Mouse (Mus musculus) liver, embryonic 14.5 days (tissue): ENCODE measurements around the gene Mpc1. TPM values are rescaled to one million over a fixed set of nuclear protein-coding genes. Genes with fewer than 3 reads are reported as not detected.
A peak's percentile ranks its signal among the peaks of the same experiment; 100 is the strongest.

Experiments
- ATAC-seq: fragments of 200-750 bp; cut with Nextera tagmentation; 2 replicates; pipeline ENCODE4 v1.8.0; 2017; ENCODE audit warnings: moderate number of reproducible peaks, mild to moderate bottlenecking, moderate library complexity; ENCODE audit not compliant: insufficient read depth
- DNase-seq, 3 experiments: peaks; one replicate each; pipeline ENCODE4 v3.0.0-alpha.2; 2012 to 2013; ENCODE audit warnings: low read depth in 3 of 3, low spot score in 3 of 3
- H3K27ac ChIP-seq: fragments of 300-500 bp; sonication (generic); 2 replicates; pipeline ENCODE4 v1.5.1; 2014; ENCODE audit warnings: moderate library complexity, mild to moderate bottlenecking, control low read depth, inconsistent platforms
- H3K27me3 ChIP-seq: fragments of 300-500 bp; sonication (generic); 2 replicates; pipeline ENCODE4 v1.6.1; 2014; ENCODE audit warnings: mild to moderate bottlenecking, low read length, moderate library complexity; ENCODE audit not compliant: control insufficient read depth, insufficient read depth
- H3K36me3 ChIP-seq: fragments of 300-500 bp; sonication (generic); replicated peaks from 2 replicates; pipeline ENCODE4 v1.6.1; 2014; ENCODE audit warnings: low read depth; ENCODE audit not compliant: control insufficient read depth, insufficient read depth
- H3K4me1 ChIP-seq, 2 experiments: fragments of 200-500 bp in 1 of 2; fragments of 300-500 bp in 1 of 2; sonication (generic) in 1 of 2; replicated peaks; 2 replicates each; pipeline ENCODE4 v1.6.1; 2012 to 2014; ENCODE audit warnings: antibody characterized with exemption in 1 of 2, inconsistent platforms in 1 of 2, low read length in 1 of 2; ENCODE audit not compliant: control insufficient read depth in 2 of 2, insufficient read depth in 2 of 2
- H3K4me2 ChIP-seq: fragments of 300-500 bp; sonication (generic); 2 replicates; pipeline ENCODE4 v1.6.1; 2014; ENCODE audit warnings: low read depth, mild to moderate bottlenecking, control low read depth, moderate library complexity
- H3K4me3 ChIP-seq, 2 experiments: fragments of 200-500 bp in 1 of 2; fragments of 300-500 bp in 1 of 2; sonication (generic) in 1 of 2; 2 replicates each; pipeline ENCODE4 v1.5.1; 2012 to 2014; ENCODE audit warnings: low read depth in 2 of 2, low read length in 2 of 2, mild to moderate bottlenecking in 2 of 2, control low read depth in 1 of 2, inconsistent platforms in 1 of 2, moderate library complexity in 1 of 2; ENCODE audit not compliant: insufficient read depth in 1 of 2
- H3K9ac ChIP-seq: fragments of 300-500 bp; sonication (generic); replicated peaks from 2 replicates; pipeline ENCODE4 v1.6.1; 2014; ENCODE audit warnings: mild to moderate bottlenecking, control low read depth, moderate library complexity
- H3K9me3 ChIP-seq: fragments of 300-500 bp; sonication (generic); 2 replicates; pipeline ENCODE4 v1.6.1; 2016; ENCODE audit warnings: low read length, mixed read lengths; ENCODE audit not compliant: control insufficient read depth
- CTCF ChIP-seq: IDR thresholded peaks from 2 replicates; pipeline ENCODE4 v1.5.1; 2016; ENCODE audit warnings: antibody characterized with exemption, low read depth, control low read depth
- EP300 ChIP-seq: IDR thresholded peaks from 2 replicates; pipeline ENCODE4 v1.6.1; 2016; ENCODE audit warnings: antibody characterized with exemption, low read depth
- WGBS: fragments of 180-500 bp; shearing (Covaris S2); extraction: QIAGEN DNeasy Blood & Tissue Kit; methylation state at CpG from one replicate; pipeline ENCODE4 v1.1.7; 2014; ENCODE audit not compliant: insufficient replicate concordance; 5-methylcytosine and 5-hydroxymethylcytosine counted together
- polyA plus RNA-seq, 2 experiments: library from polyadenylated mRNA; depleted of rRNA in 1 of 2; stranded (reverse) in 1 of 2; unstranded in 1 of 2; fragments of >200 nt; fragmentation: Nextera tagmentation in 1 of 2; extraction: Ambion mirVana in 1 of 2; gene quantifications; 2 replicates each; pipeline versions ENCODE4 v1.2.1 to v1.2.3; 2012 to 2014

The Mpc1 gene
- polyA plus RNA-seq, 2 experiments = 50.5 to 151 TPM

DNA sequence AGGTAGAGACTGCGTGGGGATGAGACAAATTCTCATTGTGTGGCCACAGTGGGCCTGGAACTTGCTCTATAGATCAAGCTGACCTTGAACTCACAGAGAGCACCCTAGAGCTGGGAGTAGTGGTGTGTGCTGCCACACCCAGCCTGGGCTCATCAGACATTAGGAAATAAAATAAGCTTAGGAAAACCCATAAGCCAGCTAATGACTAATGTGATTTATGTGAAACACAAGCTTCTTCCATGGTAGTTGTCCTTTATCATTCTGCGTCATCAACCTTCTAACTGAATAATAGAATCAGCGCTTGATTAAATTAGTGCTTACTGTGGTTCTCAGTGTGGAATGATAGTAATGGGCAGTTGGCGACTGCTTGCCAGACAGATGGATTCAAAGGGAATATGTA, 4.3 kb downstream of the Mpc1 start:
- Histone ChIP-seq H3K9ac (no peak overlapping the region), H3K4me3 (no peak overlapping the region), H3K27ac (no peak overlapping the region), H3K4me1 (peaks cover 6 to 7% of the 10 kb centered on the region in 2 experiments), H3K36me3 (no peaks in the 10 kb centered on the region), H3K27me3 (no peaks in the 10 kb centered on the region), H3K4me2 (no peak overlapping the region), H3K9me3 (no peaks in the 10 kb centered on the region)
- DNase-seq (no peak), ATAC-seq (no peak)
- WGBS = 75% methylated on average over 4 of the region's 4 CpGs
- TF ChIP-seq CTCF (no peak), EP300 (no peak)

DNA sequence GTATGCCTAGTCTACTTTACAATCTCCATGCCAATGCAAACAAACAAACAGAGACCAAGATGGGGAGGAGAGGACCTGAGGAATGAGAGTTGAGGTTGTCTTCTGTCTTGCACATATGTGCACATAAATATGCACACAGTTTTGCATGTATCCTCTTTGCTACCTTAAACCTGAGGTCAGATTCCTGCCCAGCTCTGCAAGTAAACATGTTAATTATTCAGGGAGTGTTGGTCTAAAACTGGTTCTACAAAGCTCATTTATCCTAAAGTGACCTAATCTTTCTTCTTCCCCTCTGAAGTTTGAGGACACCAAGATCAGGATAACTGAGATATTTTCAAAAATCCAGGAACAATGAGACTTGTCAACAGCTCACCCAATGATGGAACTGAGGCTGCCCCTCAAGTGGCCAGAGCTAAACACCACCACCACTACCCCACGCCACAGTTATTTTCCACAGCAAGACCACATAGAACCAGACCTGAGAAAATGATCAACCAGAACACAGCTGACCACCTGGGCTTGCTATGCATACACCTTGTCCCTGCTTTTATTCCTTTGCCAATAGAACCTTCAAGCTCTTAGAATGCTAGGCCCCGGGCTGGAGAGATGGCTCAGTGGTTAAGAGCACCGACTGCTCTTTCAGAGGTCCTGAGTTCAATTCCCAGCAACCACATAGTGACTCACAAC, 7.4 kb downstream of the Mpc1 start:
- no peak for TF ChIP-seq CTCF
- no peak for TF ChIP-seq EP300
- ATAC-seq (no peak), DNase-seq (no peak)
- Histone ChIP-seq H3K36me3 (no peaks in the 10 kb centered on the region), H3K9me3 (no peaks in the 10 kb centered on the region), H3K4me1 (peaks cover 3% of the 10 kb centered on the region in 2 experiments), H3K27me3 (no peaks in the 10 kb centered on the region), H3K4me3 (no peak overlapping the region), H3K27ac (no peak overlapping the region), H3K9ac (no peak overlapping the region), H3K4me2 (no peak overlapping the region)
- 82% methylated on average over 3 of the region's 3 CpGs for WGBS

DNA sequence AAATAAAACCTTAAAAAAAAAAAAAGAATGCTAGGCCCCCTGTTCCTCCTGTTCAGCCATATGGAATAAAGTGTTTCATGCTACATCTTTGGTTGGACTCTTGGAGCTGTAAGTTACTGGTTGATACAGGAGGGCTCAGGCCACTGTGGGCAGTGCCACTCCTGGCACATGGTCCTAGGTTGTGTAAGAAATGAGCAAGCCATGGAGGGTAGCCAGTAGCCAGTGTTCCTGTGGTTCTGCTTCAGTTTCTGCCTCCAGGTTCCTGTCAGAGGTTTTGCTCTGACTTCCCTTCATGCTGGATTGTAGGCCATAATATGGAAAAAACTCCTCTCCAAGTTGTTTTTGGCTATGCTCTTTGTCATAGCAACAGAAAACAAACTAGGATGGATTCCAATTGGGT, 8.0 kb downstream of the Mpc1 start:
- Histone ChIP-seq H3K36me3 (no peaks in the 10 kb centered on the region), H3K4me2 (no peak overlapping the region), H3K27me3 (no peaks in the 10 kb centered on the region), H3K4me1 (no peaks in the 10 kb centered on the region), H3K9me3 (no peaks in the 10 kb centered on the region), H3K9ac (no peak overlapping the region), H3K27ac (no peak overlapping the region), H3K4me3 (no peak overlapping the region)
- ATAC-seq (no peak), DNase-seq (no peak)
- TF ChIP-seq EP300 (no peak), CTCF (no peak)

GRCm38 (mm10) chr17:8295825-8296224, 13.1 kb downstream of the Mpc1 start:
- DNase-seq = no peak
- Histone ChIP-seq H3K27me3 (no peaks in the 10 kb centered on the region), H3K4me1 (no peaks in the 10 kb centered on the region), H3K27ac (no peak overlapping the region), H3K9me3 (no peaks in the 10 kb centered on the region), H3K4me2 (no peak overlapping the region), H3K4me3 (no peak overlapping the region), H3K36me3 (no peaks in the 10 kb centered on the region), H3K9ac (no peak overlapping the region)
- TF ChIP-seq EP300 (no peak), CTCF (0 out of 2 replicates have a peak, but pooled peaks have one; percentile 22)
- ATAC-seq = no peak

GRCm38 (mm10) chr17:8296313-8296844, 13.7 kb downstream of the Mpc1 start:
- Histone ChIP-seq H3K27ac (no peak overlapping the region), H3K9me3 (no peaks in the 10 kb centered on the region), H3K27me3 (no peaks in the 10 kb centered on the region), H3K9ac (no peak overlapping the region), H3K36me3 (no peaks in the 10 kb centered on the region), H3K4me1 (no peaks in the 10 kb centered on the region), H3K4me3 (no peak overlapping the region), H3K4me2 (no peak overlapping the region)
- ATAC-seq = no peak
- no peak for TF ChIP-seq CTCF
- no peak for TF ChIP-seq EP300
- 65% methylated on average over 9 of the region's 9 CpGs for WGBS
- no peak for DNase-seq
